Mouse (Mus musculus) cerebellum, postnatal 14 days (tissue): ENCODE measurements around the gene Cog4.

ENCODE experiments used
- DNase-seq, 2 experiments: peaks; one replicate each; pipeline ENCODE4 v3.0.0; 2021; ENCODE audit warnings: mixed read lengths in 2 of 2

Gene Cog4

DNA sequence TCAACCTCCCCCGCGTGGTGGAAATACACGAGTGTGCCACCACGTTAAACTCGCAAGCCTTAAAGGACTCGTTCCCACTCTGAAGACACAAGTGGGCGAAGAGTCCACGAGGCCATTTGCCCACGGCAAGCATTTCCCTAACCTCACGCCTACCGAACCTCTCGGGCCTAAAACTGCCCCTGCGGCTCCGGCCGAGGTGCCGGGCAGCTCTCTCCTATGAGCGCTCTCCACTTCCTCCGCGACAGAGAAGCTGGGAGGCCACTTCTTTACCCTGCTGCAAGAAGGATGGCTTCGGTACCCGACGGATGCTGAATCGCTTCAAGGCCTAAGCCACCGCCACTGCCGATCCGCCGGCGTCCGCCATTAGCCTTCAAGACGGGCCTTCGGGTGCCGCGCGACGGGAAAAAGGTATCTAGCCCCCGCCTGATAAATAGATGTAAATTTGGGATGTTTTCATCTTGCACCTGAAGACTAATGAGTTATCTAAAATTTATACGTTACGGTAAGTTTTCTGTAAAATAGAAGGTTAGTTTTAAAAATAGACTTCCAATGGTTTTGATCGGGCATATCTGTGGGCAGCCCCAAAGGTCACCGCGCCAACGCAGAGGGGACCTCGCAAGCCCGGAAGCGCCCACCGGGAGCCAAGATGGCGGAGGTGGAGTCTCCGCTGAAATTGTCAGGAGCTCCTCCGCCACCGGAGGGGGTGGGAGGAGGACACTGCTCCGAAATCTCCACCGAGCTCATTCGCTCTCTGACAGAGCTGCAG lies at the start of gene Cog4, which contains the start of gene Sf3b3:
Gene Cog4, plus strand, starts transcription at position 196 of the 766 bp plus-strand sequence.
Gene Sf3b3, minus strand, starts transcription at position 383 of the 766 bp plus-strand sequence.
- DNase-seq = peak; percentile 91 to 92

DNA sequence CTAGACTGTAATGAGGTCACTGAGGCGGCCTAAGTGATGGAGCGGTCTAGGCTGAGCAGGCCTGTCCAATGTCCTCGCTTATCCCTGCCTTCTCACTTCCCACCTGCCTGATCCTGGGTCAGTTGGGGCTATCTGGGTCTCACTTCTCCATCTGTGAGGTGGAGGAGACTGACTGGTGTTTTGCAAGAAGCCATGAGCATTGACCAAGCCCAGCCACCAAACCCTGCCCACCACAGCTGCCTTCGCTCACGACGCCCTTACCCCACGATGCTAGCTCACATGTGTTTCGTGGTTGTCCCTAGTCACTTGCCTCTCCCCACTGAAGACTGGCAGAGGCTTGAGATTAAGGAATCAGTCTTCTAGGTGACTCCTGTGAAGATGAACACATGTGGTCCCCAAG lies 49.3 kb upstream of the Cog4 start:
- no peak for DNase-seq

DNA sequence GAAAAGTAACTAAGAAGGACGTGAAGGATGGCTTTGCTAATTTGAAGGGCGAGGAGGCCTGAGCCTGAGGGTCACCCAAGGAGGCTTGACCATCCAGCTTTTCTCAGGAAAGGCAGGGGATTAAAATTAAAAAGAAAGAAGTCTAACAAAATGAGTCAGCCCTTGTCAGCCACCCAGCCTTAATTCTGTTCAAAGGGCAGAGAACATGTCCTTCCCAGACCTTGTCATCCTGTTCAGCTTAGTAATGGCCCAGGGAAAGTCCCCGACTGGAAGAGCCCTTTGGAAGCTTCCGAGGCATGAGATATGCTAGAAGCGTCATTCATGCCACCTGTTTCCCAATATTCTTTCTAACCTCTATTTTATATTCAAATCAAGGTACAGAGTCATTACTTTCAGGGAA lies 43.4 kb upstream of the Cog4 start:
- DNase-seq = no peak

DNA sequence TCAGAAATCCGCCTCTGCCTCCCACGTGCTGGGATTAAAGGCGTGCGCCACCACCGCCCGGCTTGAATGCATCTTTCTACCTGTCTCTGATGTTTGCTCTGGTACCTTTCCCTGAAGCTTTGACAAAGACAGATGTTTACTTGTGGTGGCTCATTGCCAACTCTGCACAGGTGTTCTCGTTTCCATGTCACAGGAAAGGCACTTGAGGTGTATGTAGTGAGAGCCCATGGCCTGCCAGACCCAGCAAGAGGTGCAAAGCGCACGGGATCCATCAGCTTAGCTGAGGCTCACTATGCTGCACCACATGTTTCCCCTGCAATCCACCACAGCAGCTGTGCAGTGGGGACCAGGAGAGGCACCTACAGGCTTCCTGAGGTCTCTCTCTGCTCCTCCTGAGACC lies 42.5 kb upstream of the Cog4 start:
- DNase-seq = no peak

DNA sequence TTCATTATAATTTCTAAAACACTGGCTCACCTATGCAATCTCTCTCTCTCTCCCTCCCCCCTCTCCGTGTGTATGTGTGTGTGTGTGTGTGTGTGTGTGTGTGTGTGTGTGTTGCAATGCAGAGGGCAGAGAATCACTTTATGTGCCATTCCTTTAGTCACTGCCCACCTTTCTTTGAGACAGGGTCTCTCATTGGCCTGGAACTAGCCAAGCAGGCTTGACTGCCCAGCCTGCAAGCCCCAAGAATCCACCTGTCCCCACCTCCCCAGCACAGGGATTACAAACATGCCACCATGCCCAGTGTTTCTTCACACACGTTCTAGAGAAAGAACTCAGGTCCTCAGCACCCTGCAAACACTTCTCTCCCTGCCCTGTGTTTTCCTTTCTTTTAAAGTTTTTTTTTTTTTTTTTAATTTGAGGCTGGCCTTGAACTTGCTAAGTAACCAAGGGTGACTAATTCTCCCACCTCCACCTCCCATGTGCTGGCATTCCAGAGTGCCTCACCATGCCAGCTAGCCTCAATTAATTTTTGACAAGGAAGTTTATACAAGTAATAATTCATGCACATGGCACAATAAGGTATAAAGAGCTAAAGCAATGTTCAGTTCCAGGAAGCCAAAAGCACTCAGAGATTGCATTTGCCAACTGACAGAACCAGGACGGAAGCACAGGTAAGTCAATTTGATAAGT lies 41.4 kb upstream of the Cog4 start:
- DNase-seq = no peak

DNA sequence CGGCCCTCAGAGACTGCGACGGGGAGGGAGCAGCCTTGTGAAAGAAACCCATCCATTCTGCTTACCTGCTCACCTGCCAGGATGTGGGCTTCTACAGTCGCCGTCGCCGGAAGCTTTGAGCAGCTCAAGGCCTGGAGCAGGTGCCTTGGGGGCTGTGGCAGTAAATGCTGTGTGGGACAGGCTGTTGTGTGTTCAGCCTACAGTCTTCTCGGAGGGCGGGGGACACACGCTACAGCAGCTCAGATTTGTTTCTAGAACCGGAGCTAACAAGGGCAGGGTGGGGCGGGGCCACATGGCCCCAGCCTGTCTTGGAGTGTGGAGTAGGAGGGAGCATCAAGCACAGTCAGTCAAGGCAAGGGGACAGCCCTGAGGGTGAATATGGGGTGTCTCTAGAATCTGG lies 40.7 kb upstream of the Cog4 start, which contains the start of gene Il34:
Gene Il34, minus strand, starts transcription at position 256 of the 400 bp plus-strand sequence.
- no peak for DNase-seq

DNA sequence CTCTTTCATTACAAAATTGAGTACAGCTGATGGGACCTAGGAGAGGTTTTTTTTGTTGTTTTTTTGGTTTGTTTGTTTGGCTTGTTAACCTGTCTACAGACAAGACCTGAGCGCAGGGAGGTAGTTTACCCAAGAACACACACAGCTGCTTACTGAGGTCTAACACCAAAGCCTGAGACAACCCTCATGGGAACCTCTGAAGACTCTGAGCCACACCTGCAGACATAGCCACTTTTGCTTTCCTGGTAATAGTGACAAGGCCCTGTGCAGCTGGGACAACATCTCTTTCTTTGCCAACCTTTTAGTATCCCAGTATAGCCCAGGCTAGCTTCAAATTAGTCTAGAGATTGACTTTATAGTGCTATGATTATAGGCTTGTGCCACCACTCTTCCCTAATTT lies 40.3 kb upstream of the Cog4 start:
- no peak for DNase-seq

DNA sequence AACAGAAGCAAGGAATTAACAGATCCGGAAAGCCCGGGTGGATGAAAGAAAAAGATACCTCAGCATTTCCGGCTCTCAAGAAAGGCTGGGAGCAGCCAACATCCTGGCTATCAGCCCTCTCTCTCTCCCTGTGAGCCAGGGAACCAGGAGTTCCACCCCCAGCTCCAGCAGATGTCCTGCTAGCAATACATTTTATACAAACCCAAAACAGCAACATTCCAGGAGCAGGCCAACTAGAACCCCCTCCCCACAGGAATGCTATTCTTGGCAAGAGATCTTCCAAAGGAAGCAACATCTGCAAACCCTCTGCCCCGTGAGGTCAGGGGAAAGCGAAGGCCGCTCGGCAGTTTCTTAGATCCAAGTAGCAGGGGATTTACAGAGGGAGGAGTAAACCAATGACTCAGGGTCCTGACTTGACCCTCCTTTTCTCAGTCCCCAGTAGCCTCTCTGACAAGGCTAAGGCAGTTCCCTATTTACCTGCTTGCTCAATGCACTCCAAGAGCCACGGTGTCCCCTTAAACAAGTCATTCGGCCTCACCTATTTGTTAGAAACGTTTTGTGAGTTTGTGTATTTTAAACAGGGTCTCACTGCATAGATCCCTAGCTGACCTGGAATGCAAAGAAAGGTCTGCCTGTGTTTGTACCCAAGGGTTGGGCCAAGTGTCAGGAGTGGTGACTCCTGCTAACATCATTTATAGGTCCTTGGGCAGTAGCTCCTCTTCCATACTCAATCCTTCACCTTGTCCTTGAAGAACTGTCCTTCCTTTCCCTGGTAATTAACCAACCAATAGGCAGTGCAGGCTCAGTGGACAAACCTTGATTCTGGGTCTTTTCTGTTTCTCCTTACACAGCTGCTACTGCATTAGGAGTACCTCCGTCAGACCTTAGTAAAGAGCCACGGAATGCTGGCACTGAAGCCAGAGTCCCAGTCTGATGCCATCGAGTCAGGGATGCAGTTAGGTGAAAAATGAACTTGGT lies 37.6 kb upstream of the Cog4 start:
- DNase-seq = no peak

DNA sequence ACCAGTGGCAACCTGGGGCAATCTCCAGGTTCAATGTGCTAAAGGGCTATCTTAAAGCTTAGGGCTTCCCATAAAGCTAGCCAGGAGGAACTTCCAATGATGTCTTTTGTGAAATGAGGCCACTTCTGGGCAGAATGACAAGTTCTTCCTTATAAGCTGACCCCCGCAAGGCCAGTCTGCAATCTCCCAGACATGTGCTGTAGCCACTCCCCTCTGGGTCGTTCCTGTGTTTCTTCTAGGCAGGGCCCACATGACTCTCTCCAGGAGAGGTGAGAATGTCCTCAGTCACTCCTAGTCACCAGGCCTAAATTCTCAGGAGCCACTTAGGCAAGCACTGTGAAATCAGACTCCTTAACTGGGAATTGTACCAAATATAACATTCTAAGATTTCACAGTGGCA lies 36.6 kb upstream of the Cog4 start:
- DNase-seq = no peak

DNA sequence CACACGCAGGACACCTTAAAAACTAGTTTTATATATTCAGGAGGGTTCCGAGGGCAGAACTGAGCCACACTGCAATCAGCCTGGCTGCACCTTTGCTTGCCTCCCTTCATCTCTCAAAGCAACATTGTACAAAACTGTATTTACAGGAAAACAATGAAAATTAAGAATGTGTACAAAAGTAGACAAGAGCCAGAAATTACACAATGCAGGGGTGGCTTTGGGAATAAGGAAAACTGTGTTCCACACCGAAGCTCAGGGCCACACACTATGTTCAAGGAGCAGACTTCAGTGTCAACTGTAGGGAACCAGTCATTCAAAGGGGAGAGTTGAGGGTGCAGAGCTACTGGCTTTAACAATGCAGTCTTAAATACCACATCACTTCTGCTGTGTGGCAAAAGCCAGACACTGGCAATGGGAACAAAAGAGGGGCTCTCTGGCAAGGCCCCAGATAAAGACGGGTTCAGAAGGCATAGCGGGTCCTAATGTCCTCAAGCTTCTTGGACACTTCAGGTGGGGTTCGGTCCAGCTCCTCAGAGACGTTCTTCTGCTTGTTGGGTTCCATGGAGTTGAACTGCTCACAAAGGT lies 35.8 kb upstream of the Cog4 start:
- DNase-seq = no peak

DNA sequence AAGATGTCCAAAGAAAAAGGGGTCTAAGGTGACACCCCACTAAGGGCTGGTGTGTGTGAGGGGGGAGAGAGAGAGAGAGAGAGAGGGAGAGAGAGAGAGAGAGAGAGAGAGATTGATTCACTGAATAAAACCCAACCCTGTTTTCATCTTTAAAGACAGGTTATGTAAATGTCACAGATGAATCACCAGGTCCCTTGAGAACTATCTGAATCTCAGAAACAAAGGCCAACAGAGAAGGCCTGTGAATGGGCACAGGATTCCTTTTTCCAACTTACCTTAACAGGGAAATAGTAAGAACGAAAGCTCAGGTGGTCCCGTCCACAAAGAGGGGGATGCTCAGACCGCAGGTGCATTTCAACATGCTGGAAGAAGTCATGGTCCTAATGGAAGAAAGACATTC lies 35.3 kb upstream of the Cog4 start:
- DNase-seq = no peak

DNA sequence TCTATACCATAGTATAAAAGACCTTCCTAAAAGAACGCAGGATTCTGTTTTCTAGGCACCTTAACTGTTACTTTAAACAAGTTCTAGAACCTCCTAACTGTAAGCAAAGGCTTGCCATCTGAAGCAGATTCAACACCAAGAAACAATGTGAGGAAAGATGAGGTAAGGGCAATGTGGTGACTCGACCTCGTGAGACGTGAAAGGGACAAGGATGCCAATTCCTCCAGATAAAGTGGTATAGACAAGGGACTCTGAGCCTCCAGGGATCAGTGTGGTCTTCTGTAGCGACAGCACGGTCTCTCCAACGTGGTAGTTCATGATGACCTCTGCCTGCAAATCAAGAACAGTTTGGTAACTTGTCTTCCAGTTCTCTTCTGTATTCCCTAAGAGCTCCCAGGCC lies 34.6 kb upstream of the Cog4 start:
- DNase-seq = no peak

DNA sequence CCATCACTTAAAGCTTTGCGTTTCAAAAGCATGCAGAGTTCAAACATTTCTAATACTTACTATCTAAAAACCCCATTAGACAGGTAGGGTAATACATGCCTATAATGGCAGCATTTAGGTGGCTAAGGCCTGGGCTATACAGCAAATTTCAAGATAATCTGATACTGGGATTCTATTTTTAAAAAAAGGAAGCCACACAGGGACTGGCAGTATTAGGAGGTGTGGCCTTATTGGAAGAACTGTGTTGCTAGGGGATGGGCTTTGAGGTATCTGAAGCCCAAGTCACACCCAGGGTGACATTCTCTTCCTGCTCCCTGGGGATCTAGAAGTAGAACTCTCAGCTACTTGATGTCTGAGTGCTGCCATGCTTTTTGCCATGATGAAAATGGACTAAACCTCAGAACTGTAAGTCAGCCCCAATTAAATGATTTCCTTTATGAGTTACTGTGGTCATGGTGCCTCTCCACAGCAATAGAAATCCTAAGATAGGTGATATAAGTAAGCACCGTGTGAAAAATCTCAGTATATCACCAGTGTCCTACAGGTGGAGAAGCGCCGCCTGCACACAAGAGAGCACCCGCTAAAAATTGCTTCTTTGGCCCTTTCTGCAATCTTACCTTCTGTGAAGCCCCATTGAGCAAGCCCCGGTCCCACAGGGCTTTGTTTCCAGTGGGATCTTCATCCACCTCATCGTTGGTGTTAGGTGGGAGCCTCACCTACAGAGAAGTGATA lies 33.9 kb upstream of the Cog4 start:
- no peak for DNase-seq

DNA sequence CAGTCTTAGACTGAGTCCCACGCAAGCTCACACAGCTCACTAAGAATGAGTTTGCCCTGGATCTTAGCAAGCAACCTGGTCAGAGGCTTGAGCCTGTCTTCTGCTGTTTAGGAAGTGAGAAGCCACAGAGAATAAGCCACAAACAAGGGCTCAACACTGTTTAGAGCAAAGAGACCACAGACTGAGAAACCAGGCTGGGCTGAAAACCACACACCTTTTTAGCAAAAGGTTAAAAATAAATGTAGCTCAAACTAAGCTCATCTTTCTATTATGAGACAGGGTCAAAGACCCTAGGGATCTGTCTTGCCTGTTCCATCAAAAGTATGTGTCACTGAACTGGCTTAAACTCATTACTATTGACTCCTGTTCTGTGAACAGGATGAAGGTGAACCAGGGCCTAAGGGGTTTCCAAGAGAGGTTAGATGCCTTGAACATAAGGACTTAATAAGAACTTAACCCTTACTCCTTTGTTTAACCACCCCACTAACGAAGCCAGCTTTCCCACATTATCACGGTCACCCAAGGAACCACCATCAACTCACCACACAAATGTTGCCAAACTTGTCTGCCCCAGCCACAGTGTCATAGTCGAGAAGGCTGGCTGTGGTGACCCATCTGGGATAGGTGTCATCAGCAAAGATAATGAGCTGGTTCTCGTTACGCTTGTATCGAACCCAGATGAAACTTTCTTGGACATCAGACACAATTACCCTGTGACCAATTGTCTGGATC lies 33.2 kb upstream of the Cog4 start:
- no peak for DNase-seq

DNA sequence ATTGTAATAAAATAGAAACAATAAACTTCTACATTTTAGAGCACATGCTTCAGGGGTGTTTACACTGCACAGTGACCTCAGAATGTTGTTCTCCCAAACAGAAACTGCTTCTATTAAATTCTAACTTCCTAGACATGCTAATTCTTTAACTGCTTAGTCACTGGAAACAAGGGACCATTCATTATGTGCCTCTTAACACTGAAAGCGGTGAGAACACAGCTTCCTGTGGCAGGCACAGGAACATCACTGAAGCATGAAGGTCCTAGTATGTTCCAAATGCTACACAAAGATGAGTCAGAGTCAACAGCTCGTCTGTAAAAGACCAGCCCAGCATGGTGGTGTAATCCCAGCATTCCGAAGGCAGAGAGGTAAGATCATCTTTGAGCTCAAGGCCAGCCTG lies 31.1 kb upstream of the Cog4 start:
- DNase-seq = no peak

DNA sequence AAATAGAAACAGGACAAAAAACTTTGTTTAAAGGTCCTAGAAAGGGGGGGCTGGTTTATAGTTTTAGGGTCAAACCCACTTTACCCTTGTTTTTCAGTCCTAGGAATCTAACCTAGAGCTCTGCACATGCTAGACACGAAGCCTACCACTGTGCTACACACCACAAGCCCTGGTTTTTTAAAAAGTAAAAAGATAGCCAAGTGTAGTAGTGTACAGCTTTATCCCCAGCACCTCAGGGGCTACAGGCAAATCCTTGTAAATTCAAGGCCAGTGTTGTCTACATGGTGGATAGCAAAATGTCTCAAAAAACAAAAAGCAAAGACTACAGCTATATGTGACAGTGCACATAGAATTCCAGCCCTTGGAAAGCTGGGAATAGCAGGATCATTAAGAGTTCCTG lies 29.4 kb upstream of the Cog4 start:
- no peak for DNase-seq

DNA sequence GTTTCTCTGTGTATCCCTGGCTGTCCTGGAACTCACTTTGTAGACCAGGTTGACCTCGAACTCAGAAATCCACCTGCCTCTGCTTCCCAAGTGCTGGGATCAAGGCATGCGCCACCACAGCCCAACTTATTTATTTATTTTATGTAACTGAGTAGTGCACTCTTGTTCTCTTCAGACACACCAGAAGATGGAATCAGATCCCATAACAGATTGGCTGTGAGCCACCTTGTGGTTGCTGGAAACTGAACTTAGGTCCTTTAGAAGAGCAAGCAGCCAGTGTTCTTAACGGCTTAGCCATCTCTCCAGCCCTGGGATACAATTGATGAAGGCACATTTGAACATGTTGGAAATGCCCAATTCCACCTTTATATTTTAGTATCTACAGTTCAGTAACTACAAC lies 27.8 kb upstream of the Cog4 start:
- no peak for DNase-seq

DNA sequence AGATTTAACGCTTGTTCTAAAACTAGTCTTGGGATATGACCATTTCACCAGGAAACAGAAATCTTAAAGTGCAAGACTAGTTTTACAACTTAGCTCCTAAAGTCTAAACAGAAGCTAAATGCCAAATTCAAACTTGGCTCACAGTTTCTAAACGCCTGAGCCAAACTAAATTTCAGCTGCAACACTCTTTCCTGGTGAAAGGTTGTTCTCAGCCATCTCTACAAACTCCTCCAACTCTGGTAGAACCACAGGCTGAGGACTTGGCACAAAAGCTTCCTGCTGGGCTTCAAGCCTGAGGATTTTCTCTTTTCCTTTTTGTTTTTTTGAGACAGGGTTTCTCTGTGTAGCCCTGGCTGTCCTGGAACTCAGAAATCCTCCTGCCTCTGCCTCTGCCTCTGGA lies 26.1 kb upstream of the Cog4 start:
- no peak for DNase-seq

DNA sequence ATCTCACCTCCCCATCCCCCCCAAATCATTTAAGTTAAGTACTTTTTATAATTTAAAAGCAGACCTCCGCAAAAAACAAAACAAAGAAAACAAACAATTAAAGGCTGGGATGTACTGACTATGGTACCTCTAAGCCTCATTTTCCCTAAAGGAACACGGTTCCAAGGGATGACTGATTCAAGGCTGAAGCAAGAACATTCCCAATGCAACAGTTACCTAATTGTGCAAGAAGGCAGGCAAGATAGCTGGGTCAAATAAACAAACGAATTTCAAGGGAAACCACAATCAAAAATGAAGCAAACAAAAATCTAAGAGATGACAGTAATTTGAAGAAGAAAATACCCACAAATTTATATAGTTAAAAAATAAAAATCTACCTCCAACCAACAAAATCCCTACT lies 24.4 kb upstream of the Cog4 start:
- DNase-seq = no peak

DNA sequence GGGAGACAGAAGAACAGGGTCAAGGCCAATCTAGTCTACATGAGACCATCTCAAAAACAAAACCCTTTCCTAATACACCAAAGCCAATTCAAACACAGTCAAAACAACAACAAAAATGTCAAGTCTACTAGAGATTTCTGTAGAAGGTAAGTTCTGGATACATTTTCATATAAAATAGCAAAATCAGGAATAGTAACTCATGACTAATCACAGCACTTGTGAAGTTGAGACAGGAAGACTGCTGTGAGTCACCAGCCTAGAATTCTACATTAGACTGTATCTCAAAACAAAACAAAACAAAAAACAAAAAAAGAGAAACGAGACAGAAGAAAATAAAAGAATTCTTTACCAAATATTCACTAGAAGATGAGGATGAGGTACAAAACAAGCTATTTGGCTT lies 21.5 kb upstream of the Cog4 start:
- no peak for DNase-seq

DNA sequence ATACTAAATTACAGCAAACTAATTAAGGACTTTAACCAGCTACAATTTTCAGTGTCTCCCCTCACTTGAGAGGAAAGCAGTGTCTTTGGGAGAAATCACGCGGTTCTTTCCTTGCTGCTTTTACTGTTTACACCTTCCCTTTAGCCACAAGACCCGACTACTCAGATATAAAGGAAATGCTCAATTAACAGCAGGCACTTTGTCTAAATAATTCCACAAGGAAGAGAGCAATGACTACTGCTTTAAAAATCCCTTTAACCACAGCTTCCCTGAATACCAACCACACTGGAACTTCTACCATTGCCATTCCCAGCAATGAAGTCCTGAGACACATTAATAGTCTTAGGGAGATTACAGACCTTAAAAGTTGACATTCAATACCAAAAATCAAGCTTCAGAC lies 17.9 kb upstream of the Cog4 start:
- DNase-seq = no peak
